Mouse (Mus musculus): ENCODE data around the gene Ftl1.

GRCm38 (mm10) chr7:45465549-45465948 is 5.9 kb upstream of the Ftl1 start:
- TF ChIP-seq CTCF (conservative IDR thresholded peaks at IDR 0.05; ENCODE audit: low read length) (no peak), NANOG (IDR thresholded peaks at IDR 0.05; ENCODE audit: borderline replicate concordance, low read length) (no peak), POU5F1 (IDR thresholded peaks at IDR 0.05; ENCODE audit: borderline replicate concordance, low read length) (no peak)

Measured in E14TG2a.4 (cell line).